Mouse (Mus musculus) intestine, embryonic 16.5 days (tissue): Measurements from ENCODE around the gene Gpc6. TPM values are rescaled to one million over a fixed set of nuclear protein-coding genes. Genes with fewer than 3 reads are reported as not detected.

Experiments used
- ATAC-seq: fragments of 200-750 bp; cut with Nextera tagmentation; 2 replicates; pipeline ENCODE4 v1.8.0; 2017; ENCODE audit warnings: moderate TSS enrichment, moderate library complexity
- H3K27ac ChIP-seq: fragments of 300-500 bp; sonication (generic); 2 replicates; pipeline ENCODE4 v1.5.1; 2014; ENCODE audit warnings: mild to moderate bottlenecking, low read length
- H3K27me3 ChIP-seq: fragments of 300-500 bp; sonication (generic); replicated peaks from 2 replicates; pipeline ENCODE4 v1.6.1; 2014; ENCODE audit warnings: low read length, control low read depth, mixed read lengths; ENCODE audit not compliant: control insufficient read depth, insufficient read depth
- H3K36me3 ChIP-seq: fragments of 300-500 bp; sonication (generic); 2 replicates; pipeline ENCODE4 v1.6.1; 2014; ENCODE audit warnings: low read length, control low read depth; ENCODE audit not compliant: control insufficient read depth, insufficient read depth
- H3K4me1 ChIP-seq: fragments of 300-500 bp; sonication (generic); 2 replicates; pipeline ENCODE4 v1.6.1; 2014; ENCODE audit warnings: low read length, control low read depth, mixed read lengths; ENCODE audit not compliant: control insufficient read depth, insufficient read depth
- H3K4me2 ChIP-seq: fragments of 300-500 bp; sonication (generic); 2 replicates; pipeline ENCODE4 v1.6.1; 2014; ENCODE audit warnings: low read depth, low read length, control low read depth
- H3K4me3 ChIP-seq: fragments of 300-500 bp; sonication (generic); 2 replicates; pipeline ENCODE4 v1.5.1; 2014; ENCODE audit warnings: mild to moderate bottlenecking, low read length
- H3K9ac ChIP-seq: fragments of 300-500 bp; sonication (generic); 2 replicates; pipeline ENCODE4 v1.6.1; 2014; ENCODE audit warnings: low read depth, low read length
- H3K9me3 ChIP-seq: fragments of 300-500 bp; sonication (generic); 2 replicates; pipeline ENCODE4 v1.6.1; 2016; ENCODE audit warnings: low read length, control low read depth; ENCODE audit not compliant: control insufficient read depth
- WGBS: fragments of 180-500 bp; shearing (Covaris S2); extraction: QIAGEN DNeasy Blood & Tissue Kit; methylation state at CpG from one replicate; pipeline ENCODE4 v1.1.7; 2014; 5-methylcytosine and 5-hydroxymethylcytosine counted together
- polyA plus RNA-seq: library from polyadenylated mRNA; unstranded; fragments of >200 nt; fragmentation: Nextera tagmentation; extraction: Ambion mirVana; gene quantifications from 2 replicates; pipeline ENCODE4 v1.2.1, GENCODE M21; 2015

Gpc6 gene
- polyA plus RNA-seq, 1 experiment from 2014 or later, result 29.7 TPM

DNA sequence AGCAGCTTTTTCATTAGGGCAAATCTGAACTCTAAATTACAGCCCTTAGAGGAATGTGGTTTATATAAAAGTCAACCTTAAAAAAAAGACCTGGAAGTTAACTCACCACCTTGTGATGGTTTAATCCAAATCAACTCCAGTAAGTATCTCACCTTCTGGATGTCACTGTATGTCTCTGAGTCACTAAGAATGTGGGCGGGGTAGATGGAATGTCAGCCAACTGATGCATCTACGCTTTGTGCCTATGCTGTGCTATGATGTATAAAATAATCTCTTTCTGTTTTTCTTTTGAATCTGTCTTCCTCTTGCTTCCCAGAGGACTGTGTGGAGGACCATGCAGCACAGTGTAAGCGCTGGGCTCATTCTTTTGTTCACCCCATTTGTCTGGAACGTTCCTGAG is 966.9 kb downstream of the Gpc6 start:
- Histone ChIP-seq H3K9me3 (no peaks in the 10 kb centered on the region), H3K27me3 (no peaks in the 10 kb centered on the region), H3K4me1 (no peaks in the 10 kb centered on the region), H3K4me2 (no peak overlapping the region), H3K27ac (no peak overlapping the region), H3K4me3 (no peak overlapping the region), H3K36me3 (no peaks in the 10 kb centered on the region), H3K9ac (no peak overlapping the region)
- 78% methylated on average over 4 of the region's 4 CpGs for WGBS
- no peak for ATAC-seq

GRCm38 (mm10) chr14:117894869-117895538 is 969.9 kb downstream of the Gpc6 start:
- Histone ChIP-seq H3K36me3 (no peaks in the 10 kb centered on the region), H3K27ac (no peak overlapping the region; the same call in 1 of the 2 replicates), H3K4me2 (no peak overlapping the region; the same call in 1 of the 2 replicates), H3K9me3 (no peaks in the 10 kb centered on the region), H3K9ac (no peak overlapping the region), H3K4me3 (no peak overlapping the region), H3K4me1 (no peaks in the 10 kb centered on the region), H3K27me3 (no peaks in the 10 kb centered on the region)
- 81% methylated on average over 10 of the region's 10 CpGs for WGBS
- no peak for ATAC-seq

- Histone ChIP-seq H3K4me2 (no peak overlapping the region; the same call in 1 of the 2 replicates), H3K9ac (no peak overlapping the region), H3K36me3 (no peaks in the 10 kb centered on the region), H3K9me3 (no peaks in the 10 kb centered on the region), H3K27me3 (no peaks in the 10 kb centered on the region), H3K4me1 (no peaks in the 10 kb centered on the region), H3K4me3 (no peak overlapping the region), H3K27ac (no peak overlapping the region; the same call in 1 of the 2 replicates)
- peak; percentile 46; the same call in 1 of the 2 replicates for ATAC-seq
- WGBS, result 70% methylated on average over 16 of the region's 16 CpGs
Observed at GRCm38 (mm10) chr14:117895539-117895912, 970.4 kb downstream of the Gpc6 start.

DNA sequence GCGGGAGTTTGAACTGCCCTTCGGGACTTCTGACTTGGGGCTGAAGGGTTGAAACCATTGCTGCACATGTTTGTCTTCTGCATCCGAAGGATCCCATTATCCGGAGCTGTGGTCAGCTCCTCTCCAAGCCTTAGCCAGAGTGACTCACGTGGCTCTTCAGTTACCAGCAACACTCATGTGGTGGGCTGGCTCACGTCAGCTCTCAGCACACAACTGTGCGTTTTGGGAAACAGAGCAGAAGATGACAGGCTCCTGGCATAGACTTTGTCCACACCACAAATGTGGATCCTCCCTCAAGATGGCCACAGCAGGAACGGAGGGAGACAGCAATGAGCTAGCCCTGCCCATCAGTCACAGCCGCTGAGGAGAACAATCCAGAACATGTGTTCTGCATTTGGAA is 979.2 kb downstream of the Gpc6 start:
- no peak overlapping the region for H3K9ac ChIP-seq
- no peak overlapping the region for H3K27ac ChIP-seq
- no peak for ATAC-seq
- 75% methylated on average over 9 of the region's 9 CpGs for WGBS
- H3K27me3 ChIP-seq, result no peaks in the 10 kb centered on the region
- no peak overlapping the region for H3K4me3 ChIP-seq
- peaks cover 2% of the 10 kb centered on the region for H3K4me1 ChIP-seq
- H3K4me2 ChIP-seq, result no peak overlapping the region
- H3K36me3 ChIP-seq, result no peaks in the 10 kb centered on the region
- no peaks in the 10 kb centered on the region for H3K9me3 ChIP-seq

GRCm38 (mm10) chr14:117905701-117906100 is 980.6 kb downstream of the Gpc6 start:
- 56% methylated on average over 10 of the region's 10 CpGs for WGBS
- Histone ChIP-seq H3K27me3 (no peaks in the 10 kb centered on the region), H3K4me2 (no peak overlapping the region), H3K36me3 (no peaks in the 10 kb centered on the region), H3K4me1 (peaks cover 2% of the 10 kb centered on the region), H3K4me3 (no peak overlapping the region), H3K27ac (no peak overlapping the region), H3K9ac (no peak overlapping the region), H3K9me3 (no peaks in the 10 kb centered on the region)
- ATAC-seq, result no peak

GRCm38 (mm10) chr14:117906361-117906760 is 981.2 kb downstream of the Gpc6 start:
- Histone ChIP-seq H3K9ac (no peak overlapping the region), H3K4me2 (no peak overlapping the region), H3K27ac (no peak overlapping the region), H3K36me3 (no peaks in the 10 kb centered on the region), H3K9me3 (no peaks in the 10 kb centered on the region), H3K27me3 (no peaks in the 10 kb centered on the region), H3K4me1 (peaks cover 2% of the 10 kb centered on the region), H3K4me3 (no peak overlapping the region)
- ATAC-seq, result no peak
- 67% methylated on average over 5 of the region's 5 CpGs for WGBS

- ATAC-seq, result peak; percentile 55; the same call in 1 of the 2 replicates
- Histone ChIP-seq H3K9ac (no peak overlapping the region), H3K36me3 (no peaks in the 10 kb centered on the region), H3K27ac (no peak overlapping the region), H3K4me3 (no peak overlapping the region), H3K27me3 (no peaks in the 10 kb centered on the region), H3K4me1 (peaks cover 2% of the 10 kb centered on the region), H3K4me2 (no peak overlapping the region), H3K9me3 (no peaks in the 10 kb centered on the region)
- WGBS, result 44% methylated on average over 8 of the region's 8 CpGs
Observed at GRCm38 (mm10) chr14:117908231-117908920, 983.3 kb downstream of the Gpc6 start.

GRCm38 (mm10) chr14:117909046-117909445 is 983.9 kb downstream of the Gpc6 start:
- ATAC-seq, result no peak
- Histone ChIP-seq H3K4me3 (no peak overlapping the region), H3K4me2 (no peak overlapping the region), H3K27ac (no peak overlapping the region), H3K9me3 (no peaks in the 10 kb centered on the region), H3K27me3 (no peaks in the 10 kb centered on the region), H3K4me1 (peaks cover 2% of the 10 kb centered on the region), H3K36me3 (no peaks in the 10 kb centered on the region), H3K9ac (no peak overlapping the region)
- 60% methylated on average over 4 of the region's 4 CpGs for WGBS

DNA sequence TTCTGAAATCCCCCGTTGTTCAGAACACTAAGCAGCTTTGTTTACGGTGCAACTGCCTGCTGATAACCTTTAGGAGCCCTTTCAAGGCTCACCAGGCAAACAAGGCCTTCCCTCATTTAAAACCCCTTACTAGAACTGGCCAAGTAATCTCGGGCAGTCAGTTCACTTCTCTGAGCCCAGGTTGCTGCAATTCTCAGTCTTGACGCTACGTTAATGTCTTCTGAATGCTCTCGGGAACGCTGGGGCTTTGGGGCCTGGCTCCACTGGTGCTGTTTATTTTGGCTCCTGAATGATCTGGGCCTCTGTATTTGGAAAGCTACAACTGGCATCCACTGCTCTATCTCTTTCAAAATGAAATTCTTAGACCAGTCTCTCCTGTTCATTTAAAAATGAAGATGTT is 985.2 kb downstream of the Gpc6 start:
- no peak overlapping the region for H3K4me2 ChIP-seq

More for the DNA sequence above, 985.2 kb downstream of the Gpc6 start:
- 28% methylated on average over 7 of the region's 7 CpGs for WGBS
- H3K27ac ChIP-seq, result no peak overlapping the region
- no peaks in the 10 kb centered on the region for H3K9me3 ChIP-seq
- H3K9ac ChIP-seq, result no peak overlapping the region
- no peaks in the 10 kb centered on the region for H3K27me3 ChIP-seq
- no peak overlapping the region for H3K4me3 ChIP-seq
- no peaks in the 10 kb centered on the region for H3K36me3 ChIP-seq
- H3K4me1 ChIP-seq, result peaks cover 2% of the 10 kb centered on the region
- ATAC-seq, result no peak
